Mouse (Mus musculus) left cerebral cortex, adult 11 months (tissue): ENCODE measurements at regions not wholly inside any gene's neighbourhood (a gene's known extent, or its start where the extent isn't known, plus 50 kb on each side); places are given as distances from the start of the nearest gene placed in this dataset.

Source experiments
- DNase-seq: peaks from one replicate; pipeline ENCODE4 v3.0.0; 2022; ENCODE audit warnings: low spot score

GRCm38 (mm10) chr6:4398599-4398980, 106.0 kb upstream of the Col1a2 start:
- no peak for DNase-seq

- DNase-seq, result no peak
These were observed 99.3 kb upstream of the Col1a2 start for GRCm38 (mm10) chr6:4405301-4405700.

GRCm38 (mm10) chr6:4407748-4408147, 96.9 kb upstream of the Col1a2 start:
- no peak for DNase-seq

- no peak for DNase-seq
These were observed 91.4 kb upstream of the Col1a2 start for GRCm38 (mm10) chr6:4413201-4413600.

- no peak for DNase-seq
These were observed 90.4 kb upstream of the Col1a2 start for GRCm38 (mm10) chr6:4414166-4414565.

- no peak for DNase-seq
These were observed 89.4 kb upstream of the Col1a2 start for GRCm38 (mm10) chr6:4415206-4415605.

- DNase-seq, result no peak
These were observed 87.3 kb upstream of the Col1a2 start for GRCm38 (mm10) chr6:4417247-4417709.

GRCm38 (mm10) chr6:4418376-4418775, 86.2 kb upstream of the Col1a2 start:
- no peak for DNase-seq

- no peak for DNase-seq
These were observed 85.7 kb upstream of the Col1a2 start for GRCm38 (mm10) chr6:4418941-4419351.

GRCm38 (mm10) chr6:4421466-4421865, 83.1 kb upstream of the Col1a2 start:
- no peak for DNase-seq

- DNase-seq, result no peak
These were observed 77.5 kb upstream of the Col1a2 start for GRCm38 (mm10) chr6:4427122-4427521.

GRCm38 (mm10) chr6:4430704-4431310, 73.8 kb upstream of the Col1a2 start:
- no peak for DNase-seq

- no peak for DNase-seq
These were observed 72.4 kb upstream of the Col1a2 start for GRCm38 (mm10) chr6:4432192-4432591.

GRCm38 (mm10) chr6:4436439-4436838, 68.2 kb upstream of the Col1a2 start:
- no peak for DNase-seq

- DNase-seq, result no peak
These were observed 67.7 kb upstream of the Col1a2 start for GRCm38 (mm10) chr6:4436874-4437273.

- DNase-seq, result no peak
These were observed 62.9 kb upstream of the Col1a2 start for GRCm38 (mm10) chr6:4441618-4442167.

- no peak for DNase-seq
These were observed 58.7 kb upstream of the Col1a2 start for GRCm38 (mm10) chr6:4445906-4446305.

- no peak for DNase-seq
These were observed 53.4 kb upstream of the Col1a2 start for GRCm38 (mm10) chr6:4451227-4451626.
